Mouse (Mus musculus) kidney, postnatal 14 days (tissue): ENCODE measurements around the gene Tdrd9.

Source experiments
- DNase-seq: peaks from one replicate; pipeline ENCODE4 v3.0.0; 2022; ENCODE audit warnings: mixed read lengths

The Tdrd9 gene

DNA sequence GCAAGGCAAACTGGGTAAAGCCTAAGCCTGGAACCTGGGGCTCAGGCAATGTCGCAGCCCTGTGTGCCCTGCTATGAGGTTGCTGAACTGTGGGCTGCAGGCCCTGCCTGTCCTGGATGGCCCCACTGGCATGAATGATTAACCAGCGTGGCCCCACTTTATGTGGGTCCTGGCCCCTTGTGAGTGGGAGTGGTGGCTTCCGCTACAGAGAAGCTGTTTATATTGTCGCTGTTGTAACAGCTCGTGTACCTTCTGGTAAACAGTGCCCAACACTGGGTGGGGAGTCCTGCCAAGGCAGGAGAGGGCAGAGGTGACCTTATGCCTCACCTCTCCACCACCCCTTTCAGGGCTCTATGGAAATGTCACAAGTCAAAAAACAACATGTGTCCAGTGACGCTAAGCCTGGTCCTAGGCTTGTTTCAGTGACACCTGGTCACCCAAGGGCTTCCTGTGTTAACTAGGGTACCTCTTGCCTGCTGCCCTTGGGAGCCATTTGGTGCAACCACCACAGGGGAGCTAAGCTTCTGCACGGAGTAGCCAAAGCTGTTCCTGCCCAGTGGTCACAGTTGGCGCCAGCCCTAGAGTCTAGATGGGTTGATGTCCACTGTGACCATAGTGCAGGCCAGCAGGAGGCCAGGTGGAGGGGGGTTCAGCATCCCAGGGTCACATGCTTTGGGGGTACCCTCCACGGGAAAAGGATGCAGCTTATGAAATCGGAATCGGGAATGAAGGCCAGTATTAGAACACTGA, 137.5 kb downstream of the Tdrd9 start:
- peak; percentile 72 for DNase-seq

DNA sequence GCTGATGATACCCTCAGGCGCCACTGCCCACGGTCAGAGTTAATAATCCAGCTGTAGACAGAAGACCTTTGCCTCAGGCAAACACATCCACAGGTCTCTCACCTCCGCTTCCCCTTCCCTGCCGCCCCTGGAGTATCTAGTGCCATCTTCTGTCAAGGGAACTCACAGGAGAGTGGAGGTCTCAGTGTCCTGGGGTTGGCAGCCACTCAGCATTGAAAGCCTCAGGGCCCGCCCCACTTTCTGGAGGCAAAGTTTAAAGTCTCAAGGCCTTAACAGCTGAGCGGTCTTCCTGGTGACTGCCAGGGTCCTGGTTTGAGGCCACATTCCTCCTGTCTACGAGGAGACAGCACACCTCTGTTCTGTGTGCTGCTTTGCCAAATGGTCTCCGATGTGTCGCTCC, 138.3 kb downstream of the Tdrd9 start:
- DNase-seq: peak; percentile 64

DNA sequence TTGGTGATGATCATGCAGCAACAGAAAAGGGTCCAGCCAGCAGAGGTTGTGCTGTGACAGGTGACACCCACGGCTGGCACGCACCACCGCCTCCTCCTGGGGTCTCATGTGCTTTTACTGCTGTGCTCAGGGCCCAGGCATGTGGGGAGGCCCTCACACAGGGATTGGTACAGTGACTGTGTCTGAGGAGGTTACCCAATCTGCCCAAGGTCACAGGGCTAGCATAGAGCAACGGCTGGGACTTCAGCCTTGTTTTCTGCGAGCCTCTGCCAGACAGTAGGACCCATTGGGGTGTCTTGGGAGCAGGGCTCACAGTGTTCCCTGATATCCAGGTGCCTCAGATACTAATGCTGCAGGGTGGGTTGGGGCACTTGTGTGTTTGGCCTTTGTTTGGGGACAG, 140.0 kb downstream of the Tdrd9 start:
- no peak for DNase-seq

DNA sequence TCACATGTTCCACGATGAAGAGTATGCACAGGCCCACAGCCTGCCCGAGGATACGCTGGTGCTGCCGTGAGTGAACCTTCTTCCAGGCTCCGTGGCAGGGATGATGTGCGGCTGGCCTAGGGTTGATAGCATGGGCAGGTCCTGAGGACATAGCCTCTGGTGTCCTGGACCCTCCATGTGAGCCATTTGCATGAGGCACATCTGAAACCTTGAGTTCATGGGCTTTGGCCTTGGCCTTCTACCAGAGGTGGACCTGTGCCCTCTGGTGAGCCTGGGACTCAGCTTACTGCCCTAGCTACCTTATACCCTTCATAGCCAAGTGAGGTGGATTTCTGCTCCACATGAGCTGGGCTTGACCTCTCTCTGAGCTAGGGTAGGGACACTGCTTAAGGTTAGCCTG, 140.9 kb downstream of the Tdrd9 start:
- DNase-seq: no peak

DNA sequence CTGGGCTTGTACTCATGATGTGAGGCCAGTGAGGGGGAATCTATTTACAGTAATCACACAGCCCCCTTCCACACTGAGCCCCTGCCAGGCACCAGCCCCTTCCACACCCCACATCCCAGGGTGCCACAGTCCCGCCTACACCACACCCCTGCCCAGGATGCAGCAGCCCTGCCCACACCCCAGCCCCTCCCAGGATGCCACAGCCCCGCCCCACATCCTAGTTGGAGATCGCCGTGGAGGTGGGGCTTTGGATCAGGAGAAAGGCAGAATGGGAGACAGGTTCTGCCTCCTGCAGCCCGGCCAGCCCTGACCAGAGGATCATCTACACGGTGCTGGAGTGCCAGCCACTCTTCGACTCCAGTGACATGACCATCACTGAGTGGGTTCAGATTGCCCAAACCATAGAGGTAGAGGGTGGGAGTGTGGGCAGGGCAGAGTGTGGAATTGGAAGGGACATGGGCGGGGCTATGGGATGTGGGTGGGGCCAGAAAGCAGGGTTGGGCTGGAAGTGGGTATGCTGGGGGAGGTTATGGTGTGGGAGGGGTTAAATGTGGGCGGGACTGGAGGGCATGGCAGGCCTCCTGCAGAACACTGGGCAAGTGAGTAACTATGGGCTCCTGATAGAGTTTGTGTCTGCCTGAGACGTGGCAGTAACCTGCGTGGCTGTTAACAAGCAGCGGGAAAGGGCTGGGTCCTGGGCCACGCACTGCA, 141.5 kb downstream of the Tdrd9 start:
- no peak for DNase-seq

DNA sequence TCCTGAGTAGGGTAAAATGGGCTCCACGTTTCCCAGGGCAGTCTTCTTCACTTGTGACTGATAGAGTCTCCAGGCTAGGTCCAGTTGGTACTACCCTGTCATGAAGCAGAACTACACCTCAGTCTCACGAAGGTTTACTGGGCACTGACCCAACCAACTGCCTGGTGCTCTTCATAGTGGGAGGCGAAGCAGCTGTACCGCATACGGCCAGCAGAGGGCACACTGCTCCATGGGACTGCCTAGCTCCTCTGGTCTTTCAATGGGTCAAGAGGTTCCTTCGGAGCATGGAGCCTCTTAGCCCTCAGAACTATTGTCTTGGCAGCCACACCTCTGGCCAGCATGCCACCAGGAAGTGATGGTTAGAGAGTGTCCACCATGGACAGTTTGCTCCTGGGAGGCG, 142.4 kb downstream of the Tdrd9 start:
- DNase-seq: peak; percentile 92

DNA sequence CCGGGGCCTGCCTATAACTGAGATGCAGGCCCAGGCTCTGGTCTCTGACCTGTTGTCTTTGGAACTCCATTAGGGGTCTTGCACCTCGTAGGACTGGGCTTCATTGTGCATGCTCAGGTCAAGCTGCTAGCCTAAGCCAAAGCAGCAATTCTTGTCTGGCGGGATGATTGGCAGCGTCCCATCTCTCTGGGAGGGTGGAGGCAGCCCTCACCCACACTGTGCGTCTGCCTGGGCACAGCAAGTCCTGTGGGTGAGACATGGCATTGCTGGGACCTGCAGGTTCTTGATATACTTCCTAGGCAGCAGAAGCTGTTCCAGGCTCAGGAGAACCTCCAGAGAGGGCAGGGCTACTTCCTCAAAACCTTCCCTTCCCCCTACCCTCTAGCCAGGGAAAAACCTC, 145.6 kb downstream of the Tdrd9 start:
- no peak for DNase-seq

DNA sequence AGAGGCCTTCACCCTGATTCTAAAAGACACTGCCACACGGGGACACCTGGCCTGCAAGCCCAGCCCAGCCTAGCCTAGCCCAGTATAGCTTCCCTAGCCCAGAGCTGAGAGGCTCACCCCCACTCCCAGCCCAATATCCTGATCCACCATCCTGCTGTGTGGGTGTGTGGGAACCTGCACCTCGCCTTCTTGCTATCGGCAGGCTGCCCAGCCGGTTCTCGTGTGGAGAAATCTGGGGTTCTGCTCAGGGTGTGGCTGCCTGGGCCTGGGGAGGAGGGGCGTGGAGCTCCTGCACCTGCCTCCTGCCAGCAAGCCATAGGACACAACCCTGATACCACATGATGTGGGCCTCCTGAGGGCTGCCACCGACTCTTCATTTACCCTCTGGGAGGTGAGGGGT, 146.3 kb downstream of the Tdrd9 start:
- no peak for DNase-seq
